Mouse (Mus musculus): ENCODE measurements at regions not wholly inside any gene's neighbourhood (a gene's known extent, or its start where the extent isn't known, plus 50 kb on each side); places are given as distances from the start of the nearest gene placed in this dataset.

GRCm38 (mm10) chr7:71289702-71290101 lies 61.6 kb downstream of the Gm10295 start:
- DNase-seq (ENCODE audit: low spot score) (no peak), ATAC-seq (ENCODE audit: insufficient number of reproducible peaks, low FRiP score, low TSS enrichment, low read depth) (no peak)
- Histone ChIP-seq H3K9me3 (ENCODE audit: control insufficient read depth, low read length) (no peaks in the 10 kb centered on the region), H3K27ac (replicated peaks; ENCODE audit: low read depth, low read length) (no peak overlapping the region), H3K4me2 (ENCODE audit: low read depth, severe bottlenecking) (no peak overlapping the region), H3K4me1 (ENCODE audit: control insufficient read depth, insufficient read depth, low read length) (0 out of 2 replicates have a peak, but pooled peaks cover 3% of the 10 kb centered on the region), H3K9ac (ENCODE audit: low read length) (no peak overlapping the region), H3K36me3 (ENCODE audit: control insufficient read depth, insufficient read depth, low read length) (no peaks in the 10 kb centered on the region), H3K27me3 (ENCODE audit: control insufficient read depth, insufficient read depth, low read length) (no peaks in the 10 kb centered on the region), H3K4me3 (ENCODE audit: low read depth, low read length) (no peak overlapping the region)
- WGBS, result 79% methylated on average over 4 of the region's 4 CpGs

DNA sequence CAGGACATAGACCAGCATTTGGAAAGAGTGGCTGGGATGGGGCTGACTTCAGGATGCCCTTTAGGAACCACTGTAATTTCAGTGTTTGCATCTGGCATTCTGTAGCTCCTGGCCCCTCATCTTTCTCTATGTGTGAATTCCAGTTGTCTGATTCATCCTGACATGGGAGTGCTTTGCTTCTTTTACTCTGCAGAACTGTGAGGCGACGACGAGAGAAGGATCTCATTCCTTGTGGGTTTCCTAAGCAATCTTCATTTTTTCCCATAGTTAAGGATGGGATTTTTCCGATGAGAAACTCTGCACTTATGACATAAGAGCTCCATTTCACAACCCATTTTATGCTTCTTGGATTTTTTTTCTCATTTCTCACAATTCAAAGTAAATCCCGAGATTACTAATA lies 62.0 kb downstream of the Gm10295 start:
- Histone ChIP-seq H3K4me3 (ENCODE audit: low read depth, low read length) (no peak overlapping the region), H3K9me3 (ENCODE audit: control insufficient read depth, low read length) (no peaks in the 10 kb centered on the region), H3K27ac (replicated peaks; ENCODE audit: low read depth, low read length) (no peak overlapping the region), H3K36me3 (ENCODE audit: control insufficient read depth, insufficient read depth, low read length) (no peaks in the 10 kb centered on the region), H3K4me2 (ENCODE audit: low read depth, severe bottlenecking) (no peak overlapping the region), H3K4me1 (ENCODE audit: control insufficient read depth, insufficient read depth, low read length) (0 out of 2 replicates have a peak, but pooled peaks cover 3% of the 10 kb centered on the region), H3K9ac (ENCODE audit: low read length) (no peak overlapping the region), H3K27me3 (ENCODE audit: control insufficient read depth, insufficient read depth, low read length) (no peaks in the 10 kb centered on the region)
- 85% methylated on average over 5 of the region's 5 CpGs for WGBS
- DNase-seq (ENCODE audit: low spot score) (no peak), ATAC-seq (ENCODE audit: insufficient number of reproducible peaks, low FRiP score, low TSS enrichment, low read depth) (no peak)

DNA sequence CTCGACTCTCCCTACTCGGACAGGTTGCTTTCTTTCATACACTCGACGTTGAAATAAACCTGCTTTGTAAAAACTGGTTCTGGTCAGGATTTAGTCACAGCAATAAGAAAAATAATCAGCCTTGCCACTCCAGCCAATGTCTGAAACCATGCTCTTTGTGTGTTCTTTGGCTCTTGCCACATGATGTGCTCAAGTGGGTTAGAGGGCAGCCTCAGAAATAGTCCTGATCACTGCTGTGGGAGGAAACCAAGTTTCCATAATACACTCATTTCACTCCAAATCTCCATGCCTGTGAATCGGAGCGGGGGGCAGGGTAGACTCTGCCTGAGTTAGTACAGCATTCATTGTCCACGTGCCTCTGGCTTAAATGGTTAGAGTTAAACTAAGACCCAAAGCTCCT lies 63.8 kb downstream of the Gm10295 start:
- DNase-seq (ENCODE audit: low spot score) (no peak), ATAC-seq (ENCODE audit: insufficient number of reproducible peaks, low FRiP score, low TSS enrichment, low read depth) (no peak)
- H3K4me1 ChIP-seq (ENCODE audit: control insufficient read depth, insufficient read depth, low read length), result 0 out of 2 replicates have a peak, but pooled peaks cover 3% of the 10 kb centered on the region
- no peak overlapping the region for H3K27ac ChIP-seq (replicated peaks; ENCODE audit: low read depth, low read length)
- H3K4me3 ChIP-seq (ENCODE audit: low read depth, low read length), result no peak overlapping the region
- no peaks in the 10 kb centered on the region for H3K36me3 ChIP-seq (ENCODE audit: control insufficient read depth, insufficient read depth, low read length)
- 82% methylated on average over 7 of the region's 7 CpGs for WGBS
- H3K9ac ChIP-seq (ENCODE audit: low read length), result no peak overlapping the region
- H3K27me3 ChIP-seq (ENCODE audit: control insufficient read depth, insufficient read depth, low read length), result no peaks in the 10 kb centered on the region
- H3K4me2 ChIP-seq (ENCODE audit: low read depth, severe bottlenecking), result no peak overlapping the region
- no peaks in the 10 kb centered on the region for H3K9me3 ChIP-seq (ENCODE audit: control insufficient read depth, low read length)

- DNase-seq (ENCODE audit: low spot score), result no peak
Measured at GRCm38 (mm10) chr7:71284246-71284645, 67.0 kb downstream of the Gm10295 start.

DNA sequence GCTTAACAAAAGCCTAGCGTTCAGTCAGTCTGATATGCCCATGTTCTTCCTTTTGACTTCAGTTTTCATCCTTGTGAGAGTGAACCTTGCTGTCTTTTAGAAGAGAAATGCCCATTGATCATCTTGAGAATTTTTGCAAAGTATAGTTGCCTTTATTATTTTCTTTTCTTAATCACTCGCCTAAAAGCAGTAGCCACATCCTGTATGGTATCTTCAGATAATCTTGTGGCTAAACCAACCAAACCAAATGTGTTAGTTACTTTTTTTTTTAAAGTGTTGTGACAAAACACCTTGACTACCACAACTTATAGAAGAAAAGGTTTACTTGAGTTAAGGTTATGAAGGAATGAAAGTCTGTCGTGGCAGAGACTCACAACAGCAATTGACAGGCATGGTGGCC lies 67.9 kb downstream of the Gm10295 start:
- no peak overlapping the region for H3K9ac ChIP-seq (ENCODE audit: low read length)
- H3K27ac ChIP-seq (replicated peaks; ENCODE audit: low read depth, low read length), result no peak overlapping the region
- H3K4me2 ChIP-seq (ENCODE audit: low read depth, severe bottlenecking), result no peak overlapping the region
- 0 out of 2 replicates have a peak, but pooled peaks cover 3% of the 10 kb centered on the region for H3K4me1 ChIP-seq (ENCODE audit: control insufficient read depth, insufficient read depth, low read length)
- WGBS, result 91% methylated on average over 3 of the region's 3 CpGs
- no peak overlapping the region for H3K4me3 ChIP-seq (ENCODE audit: low read depth, low read length)
- no peaks in the 10 kb centered on the region for H3K9me3 ChIP-seq (ENCODE audit: control insufficient read depth, low read length)
- no peaks in the 10 kb centered on the region for H3K36me3 ChIP-seq (ENCODE audit: control insufficient read depth, insufficient read depth, low read length)
- ATAC-seq (ENCODE audit: insufficient number of reproducible peaks, low FRiP score, low TSS enrichment, low read depth), result no peak
- H3K27me3 ChIP-seq (ENCODE audit: control insufficient read depth, insufficient read depth, low read length), result no peaks in the 10 kb centered on the region
- DNase-seq (ENCODE audit: low spot score), result no peak

More at GRCm38 (mm10) chr7:71284246-71284645, 67.0 kb downstream of the Gm10295 start:
- no peaks in the 10 kb centered on the region for H3K27me3 ChIP-seq (ENCODE audit: control insufficient read depth, insufficient read depth, low read length)
- 0 out of 2 replicates have a peak, but pooled peaks cover 3% of the 10 kb centered on the region for H3K4me1 ChIP-seq (ENCODE audit: control insufficient read depth, insufficient read depth, low read length)
- H3K4me2 ChIP-seq (ENCODE audit: low read depth, severe bottlenecking), result no peak overlapping the region
- no peak overlapping the region for H3K27ac ChIP-seq (replicated peaks; ENCODE audit: low read depth, low read length)
- H3K9ac ChIP-seq (ENCODE audit: low read length), result no peak overlapping the region
- H3K4me3 ChIP-seq (ENCODE audit: low read depth, low read length), result no peak overlapping the region
- no peaks in the 10 kb centered on the region for H3K9me3 ChIP-seq (ENCODE audit: control insufficient read depth, low read length)
- ATAC-seq (ENCODE audit: insufficient number of reproducible peaks, low FRiP score, low TSS enrichment, low read depth), result no peak
- H3K36me3 ChIP-seq (ENCODE audit: control insufficient read depth, insufficient read depth, low read length), result no peaks in the 10 kb centered on the region

- no peak for DNase-seq (ENCODE audit: low spot score)
- ATAC-seq (ENCODE audit: insufficient number of reproducible peaks, low FRiP score, low TSS enrichment, low read depth), result no peak
- H3K9ac ChIP-seq (ENCODE audit: low read length), result no peak overlapping the region
- no peaks in the 10 kb centered on the region for H3K36me3 ChIP-seq (ENCODE audit: control insufficient read depth, insufficient read depth, low read length)
- no peak overlapping the region for H3K4me3 ChIP-seq (ENCODE audit: low read depth, low read length)
- H3K27ac ChIP-seq (replicated peaks; ENCODE audit: low read depth, low read length), result no peak overlapping the region
- no peaks in the 10 kb centered on the region for H3K9me3 ChIP-seq (ENCODE audit: control insufficient read depth, low read length)
- no peak overlapping the region for H3K4me2 ChIP-seq (ENCODE audit: low read depth, severe bottlenecking)
- no peaks in the 10 kb centered on the region for H3K27me3 ChIP-seq (ENCODE audit: control insufficient read depth, insufficient read depth, low read length)
- H3K4me1 ChIP-seq (ENCODE audit: control insufficient read depth, insufficient read depth, low read length), result no peaks in the 10 kb centered on the region
- whole genome bisulfite sequencing, result 90% methylated on average over 8 of the region's 8 CpGs
Measured at GRCm38 (mm10) chr7:71266101-71266500, 85.2 kb downstream of the Gm10295 start.

- Histone ChIP-seq H3K4me1 (ENCODE audit: control insufficient read depth, insufficient read depth, low read length) (no peaks in the 10 kb centered on the region), H3K27ac (replicated peaks; ENCODE audit: low read depth, low read length) (no peak overlapping the region), H3K27me3 (ENCODE audit: control insufficient read depth, insufficient read depth, low read length) (no peaks in the 10 kb centered on the region), H3K4me2 (ENCODE audit: low read depth, severe bottlenecking) (no peak overlapping the region), H3K9ac (ENCODE audit: low read length) (no peak overlapping the region), H3K36me3 (ENCODE audit: control insufficient read depth, insufficient read depth, low read length) (no peaks in the 10 kb centered on the region), H3K4me3 (ENCODE audit: low read depth, low read length) (no peak overlapping the region), H3K9me3 (ENCODE audit: control insufficient read depth, low read length) (no peaks in the 10 kb centered on the region)
- DNase-seq (ENCODE audit: low spot score) (no peak), ATAC-seq (ENCODE audit: insufficient number of reproducible peaks, low FRiP score, low TSS enrichment, low read depth) (no peak)
- 90% methylated on average over 1 of the region's 1 CpGs for WGBS
Measured at GRCm38 (mm10) chr7:71264115-71264514, 87.2 kb downstream of the Gm10295 start.

- WGBS, result 39% methylated on average over 2 of the region's 2 CpGs
- Histone ChIP-seq H3K9ac (ENCODE audit: low read length) (no peak overlapping the region), H3K27me3 (ENCODE audit: control insufficient read depth, insufficient read depth, low read length) (no peaks in the 10 kb centered on the region), H3K9me3 (ENCODE audit: control insufficient read depth, low read length) (no peaks in the 10 kb centered on the region), H3K4me2 (ENCODE audit: low read depth, severe bottlenecking) (no peak overlapping the region), H3K4me1 (ENCODE audit: control insufficient read depth, insufficient read depth, low read length) (no peaks in the 10 kb centered on the region; the same call in 1 of the 2 replicates), H3K27ac (replicated peaks; ENCODE audit: low read depth, low read length) (no peak overlapping the region), H3K4me3 (ENCODE audit: low read depth, low read length) (no peak overlapping the region), H3K36me3 (ENCODE audit: control insufficient read depth, insufficient read depth, low read length) (no peaks in the 10 kb centered on the region)
- DNase-seq (ENCODE audit: low spot score) (no peak), ATAC-seq (ENCODE audit: insufficient number of reproducible peaks, low FRiP score, low TSS enrichment, low read depth) (no peak)
Measured at GRCm38 (mm10) chr7:71249669-71250068, 101.6 kb downstream of the Gm10295 start.

DNA sequence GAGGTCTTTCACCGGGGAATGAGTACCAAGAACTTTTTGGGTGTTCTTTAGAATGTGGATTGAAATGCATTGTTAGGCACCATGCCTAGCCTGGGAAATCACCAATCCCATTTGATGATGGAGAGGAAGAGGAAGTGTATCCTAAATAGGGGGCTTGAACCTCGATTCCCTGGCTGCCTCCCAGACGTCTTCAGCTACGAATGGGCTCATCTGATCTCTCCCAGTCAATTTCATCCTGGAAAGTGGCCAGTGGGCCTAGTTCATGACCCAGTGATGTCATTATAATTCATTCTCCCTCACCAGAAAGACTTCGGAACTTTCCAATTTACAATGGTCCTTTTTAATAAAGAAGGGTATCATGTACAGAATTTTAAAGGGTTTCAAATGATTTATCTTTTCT lies 102.1 kb downstream of the Gm10295 start:
- WGBS, result 66% methylated on average over 5 of the region's 5 CpGs

More for the DNA sequence above, 102.1 kb downstream of the Gm10295 start:
- no peak overlapping the region for H3K9ac ChIP-seq (ENCODE audit: low read length)
- H3K36me3 ChIP-seq (ENCODE audit: control insufficient read depth, insufficient read depth, low read length), result no peaks in the 10 kb centered on the region
- no peak overlapping the region for H3K4me2 ChIP-seq (ENCODE audit: low read depth, severe bottlenecking)
- H3K27ac ChIP-seq (replicated peaks; ENCODE audit: low read depth, low read length), result no peak overlapping the region
- no peak for DNase-seq (ENCODE audit: low spot score)
- H3K4me3 ChIP-seq (ENCODE audit: low read depth, low read length), result no peak overlapping the region
- ATAC-seq (ENCODE audit: insufficient number of reproducible peaks, low FRiP score, low TSS enrichment, low read depth), result no peak
- H3K4me1 ChIP-seq (ENCODE audit: control insufficient read depth, insufficient read depth, low read length), result no peaks in the 10 kb centered on the region; the same call in 1 of the 2 replicates
- H3K9me3 ChIP-seq (ENCODE audit: control insufficient read depth, low read length), result no peaks in the 10 kb centered on the region
- no peaks in the 10 kb centered on the region for H3K27me3 ChIP-seq (ENCODE audit: control insufficient read depth, insufficient read depth, low read length)

Measured in limb, embryonic 11.5 days (tissue).